Comparison of ENCODE assay signal across 10 mouse cellular contexts in genomic region chr5:139862759-139863158, GRCm38 (mm10). TPM values are rescaled to one million over a fixed set of nuclear protein-coding genes. Genes with fewer than 3 reads are reported as not detected.
A peak's percentile ranks its signal among the peaks of the same experiment; 100 is the strongest.
DNase-seq lines count a peak whose midpoint lies in the region; ATAC-seq lines count a peak whose summit lies in the region.
"Had no signal": no experiment of that assay in that cellular context is flagged by ENCODE, and none has a peak within 500 bp of the region (broad histone marks: within the 10 kb centered on the region; RNA-seq: fewer than 3 reads in every experiment).

No protein-coding gene starts in this region.

- H3K4me2 ChIP-seq in embryonic facial prominence, embryonic 14.5 days (ENCODE audit: low read depth, low read length): no peak overlapping the region
- H3K4me2 ChIP-seq in midbrain, embryonic 14.5 days (ENCODE audit: low read length): no peak overlapping the region

- H3K4me1 ChIP-seq in embryonic facial prominence, embryonic 14.5 days (ENCODE audit: control insufficient read depth, insufficient read depth, low read length): no peaks in the 10 kb centered on the region
- H3K4me1 ChIP-seq in embryonic facial prominence, embryonic 10.5 days: peaks cover 10% of the 10 kb centered on the region
- peaks cover 8% of the 10 kb centered on the region for H3K4me1 ChIP-seq in midbrain, embryonic 14.5 days (ENCODE audit: control insufficient read depth, insufficient read depth, low read length)
- H3K4me1 ChIP-seq in midbrain, embryonic 10.5 days: peaks cover 11% of the 10 kb centered on the region

- no peak overlapping the region for H3K4me3 ChIP-seq in embryonic facial prominence, embryonic 14.5 days (ENCODE audit: low read depth, low read length)
- no peak overlapping the region for H3K4me3 ChIP-seq in embryonic facial prominence, embryonic 10.5 days
- H3K4me3 ChIP-seq in midbrain, embryonic 14.5 days (replicated peaks; ENCODE audit: low read depth, low read length): no peak overlapping the region
- H3K4me3 ChIP-seq in midbrain, embryonic 10.5 days: no peak overlapping the region

- WGBS in embryonic facial prominence, embryonic 14.5 days: 47% methylated on average over 4 of the region's 4 CpGs
- WGBS in embryonic facial prominence, embryonic 10.5 days: 73% methylated on average over 4 of the region's 4 CpGs
- WGBS in midbrain, embryonic 14.5 days: 66% methylated on average over 4 of the region's 4 CpGs
- 81% methylated on average over 4 of the region's 4 CpGs for WGBS in midbrain, embryonic 10.5 days

- H3K27me3 ChIP-seq in embryonic facial prominence, embryonic 14.5 days (replicated peaks; ENCODE audit: control insufficient read depth, insufficient read depth, low read length): no peaks in the 10 kb centered on the region
- 0 out of 2 replicates have a peak, but pooled peaks cover 9% of the 10 kb centered on the region for H3K27me3 ChIP-seq in embryonic facial prominence, embryonic 10.5 days (replicated peaks; ENCODE audit: low read depth, poor library complexity, severe bottlenecking)
- H3K27me3 ChIP-seq in midbrain, embryonic 14.5 days (ENCODE audit: control insufficient read depth, insufficient read depth, low read length): no peaks in the 10 kb centered on the region
- no peaks in the 10 kb centered on the region for H3K27me3 ChIP-seq in midbrain, embryonic 10.5 days (ENCODE audit: low read depth, poor library complexity, severe bottlenecking)

- H3K9ac ChIP-seq in embryonic facial prominence, embryonic 14.5 days (ENCODE audit: low read depth, low read length): no peak overlapping the region
- H3K9ac ChIP-seq in midbrain, embryonic 14.5 days (replicated peaks; ENCODE audit: low read length): no peak overlapping the region
- H3K9ac ChIP-seq: liver, embryonic 14.5 days had no signal

- H3K36me3 ChIP-seq in embryonic facial prominence, embryonic 14.5 days (ENCODE audit: control insufficient read depth, insufficient read depth, low read length): no peaks in the 10 kb centered on the region
- H3K36me3 ChIP-seq in embryonic facial prominence, embryonic 10.5 days (replicated peaks): no peaks in the 10 kb centered on the region
- H3K36me3 ChIP-seq in midbrain, embryonic 14.5 days (ENCODE audit: control insufficient read depth, insufficient read depth, low read length): no peaks in the 10 kb centered on the region
- no peaks in the 10 kb centered on the region for H3K36me3 ChIP-seq in midbrain, embryonic 10.5 days

- ATAC-seq in embryonic facial prominence, embryonic 14.5 days (ENCODE audit: low read depth): no peak
- ATAC-seq in midbrain, embryonic 14.5 days (ENCODE audit: low FRiP score, low TSS enrichment): no peak
- ATAC-seq in cerebellum, adult (ENCODE audit: insufficient number of reproducible peaks, low FRiP score, low TSS enrichment): no peak

- no peak overlapping the region for H3K27ac ChIP-seq in embryonic facial prominence, embryonic 14.5 days (replicated peaks; ENCODE audit: low read depth, low read length)
- H3K27ac ChIP-seq in embryonic facial prominence, embryonic 10.5 days (replicated peaks): no peak overlapping the region
- no peak overlapping the region for H3K27ac ChIP-seq in midbrain, embryonic 14.5 days (replicated peaks; ENCODE audit: low read depth, low read length)
- H3K27ac ChIP-seq in midbrain, embryonic 10.5 days (replicated peaks): no peak overlapping the region
- H3K27ac ChIP-seq: liver, embryonic 14.5 days had no signal

- intact Hi-C loops in heart, postnatal 10 days (cut with DNase I): no loop called here

- DNase-seq in embryonic facial prominence, embryonic 14.5 days (ENCODE audit: low spot score): peak; percentile 75
- no peak for DNase-seq in embryonic facial prominence, embryonic 10.5 days (ENCODE audit: low spot score)
- DNase-seq in midbrain, embryonic 14.5 days: peak; percentile 72
- DNase-seq in midbrain, embryonic 10.5 days (ENCODE audit: low spot score): no peak
- DNase-seq in heart, postnatal 10 days: peak; percentile 82 to 88
- DNase-seq in lung, postnatal 14 days: peak; percentile 79
- DNase-seq in thymus, postnatal 4 days: no peak

- H3K9me3 ChIP-seq in embryonic facial prominence, embryonic 14.5 days (ENCODE audit: control insufficient read depth, low read length): no peaks in the 10 kb centered on the region
- H3K9me3 ChIP-seq in embryonic facial prominence, embryonic 10.5 days: no peaks in the 10 kb centered on the region
- H3K9me3 ChIP-seq in midbrain, embryonic 14.5 days (ENCODE audit: control insufficient read depth, low read length): no peaks in the 10 kb centered on the region
- H3K9me3 ChIP-seq in midbrain, embryonic 10.5 days (replicated peaks): no peaks in the 10 kb centered on the region

RNA-seq across cellular contexts. Expression of gene Psmg3, which starts 36.1 kb away (rescaled TPM):
- 61.2 and 61.8 TPM in 2 replicates for polyA plus RNA-seq in embryonic facial prominence, embryonic 14.5 days (2014; fragmentation: Nextera tagmentation; extraction: Ambion mirVana)
- polyA plus RNA-seq in embryonic facial prominence, embryonic 10.5 days (2016; fragmentation: Nextera tagmentation; extraction: Ambion mirVana): 91.9 and 95.0 TPM in 2 replicates
- polyA plus RNA-seq in midbrain, embryonic 14.5 days (2014; fragmentation: Nextera tagmentation; extraction: Ambion mirVana): 72.6 and 78.0 TPM in 2 replicates
- 100 and 102 TPM in 2 replicates for polyA plus RNA-seq in midbrain, embryonic 10.5 days (2016; fragmentation: Nextera tagmentation; extraction: Ambion mirVana)
- total RNA-seq in heart, postnatal 10 days (2021): 10 to 100 TPM; 11.9 to 13.5 TPM

RNA-seq across cellular contexts. Expression of gene Gm26938, which starts 36.6 kb away (rescaled TPM):
- not detected in 2 replicates for polyA plus RNA-seq in embryonic facial prominence, embryonic 14.5 days (2014; fragmentation: Nextera tagmentation; extraction: Ambion mirVana)
- polyA plus RNA-seq in embryonic facial prominence, embryonic 10.5 days (2016; fragmentation: Nextera tagmentation; extraction: Ambion mirVana): not detected in 2 replicates
- polyA plus RNA-seq in midbrain, embryonic 14.5 days (2014; fragmentation: Nextera tagmentation; extraction: Ambion mirVana): 0.43 and 0.62 TPM in 2 replicates
- polyA plus RNA-seq in midbrain, embryonic 10.5 days (2016; fragmentation: Nextera tagmentation; extraction: Ambion mirVana): not detected in 2 replicates
- not detected for total RNA-seq in heart, postnatal 10 days (2021)
- total RNA-seq: gastrocnemius, postnatal 4 days had no signal
- polyA plus RNA-seq: liver, embryonic 14.5 days had no signal

RNA-seq across cellular contexts. Expression of gene Tmem184a, which starts 43.0 kb away (rescaled TPM):
- polyA plus RNA-seq in embryonic facial prominence, embryonic 14.5 days (2014; fragmentation: Nextera tagmentation; extraction: Ambion mirVana): 4.3 and 5.5 TPM in 2 replicates
- 3.5 and 4.3 TPM in 2 replicates for polyA plus RNA-seq in embryonic facial prominence, embryonic 10.5 days (2016; fragmentation: Nextera tagmentation; extraction: Ambion mirVana)
- polyA plus RNA-seq in midbrain, embryonic 14.5 days (2014; fragmentation: Nextera tagmentation; extraction: Ambion mirVana): 0.08 and 0.18 TPM in 2 replicates
- 0.84 and 1.2 TPM in 2 replicates for polyA plus RNA-seq in midbrain, embryonic 10.5 days (2016; fragmentation: Nextera tagmentation; extraction: Ambion mirVana)
- total RNA-seq in heart, postnatal 10 days (2021): under 1 TPM; 0.10 to 0.37 TPM

RNA-seq across cellular contexts. Expression of gene Elfn1, which starts 45.0 kb away (rescaled TPM):
- 1.3 TPM in 2 replicates for polyA plus RNA-seq in embryonic facial prominence, embryonic 14.5 days (2014; fragmentation: Nextera tagmentation; extraction: Ambion mirVana)
- polyA plus RNA-seq in embryonic facial prominence, embryonic 10.5 days (2016; fragmentation: Nextera tagmentation; extraction: Ambion mirVana): 0.12 and 0.40 TPM in 2 replicates
- polyA plus RNA-seq in midbrain, embryonic 14.5 days (2014; fragmentation: Nextera tagmentation; extraction: Ambion mirVana): 3.0 and 3.9 TPM in 2 replicates
- 0.14 and 0.48 TPM in 2 replicates for polyA plus RNA-seq in midbrain, embryonic 10.5 days (2016; fragmentation: Nextera tagmentation; extraction: Ambion mirVana)
- under 1 TPM; 0.45 to 0.60 TPM for total RNA-seq in heart, postnatal 10 days (2021)

Comparison
In these comparisons a context has a peak if more than half of its experiments do, and no peak if none do; other contexts are left out.
1. DNase-seq: peak in embryonic facial prominence, embryonic 14.5 days (single experiment), midbrain, embryonic 14.5 days (single experiment), heart, postnatal 10 days (2 of 2) and lung, postnatal 14 days (single experiment); none in embryonic facial prominence, embryonic 10.5 days (single experiment), midbrain, embryonic 10.5 days (single experiment) and thymus, postnatal 4 days (single experiment).